Mouse (Mus musculus) cerebellum, adult 11-12 months (tissue): Measurements from ENCODE around the gene Olfr1134.
"Not testable (repeated sequence)": the region's sequence is repeated elsewhere in the genome, so short reads cannot be mapped to it uniquely, and the experiment has no call there.

Source experiments
- DNase-seq: peaks from one replicate; pipeline ENCODE4 v3.0.0; 2022

Olfr1134 gene

DNA sequence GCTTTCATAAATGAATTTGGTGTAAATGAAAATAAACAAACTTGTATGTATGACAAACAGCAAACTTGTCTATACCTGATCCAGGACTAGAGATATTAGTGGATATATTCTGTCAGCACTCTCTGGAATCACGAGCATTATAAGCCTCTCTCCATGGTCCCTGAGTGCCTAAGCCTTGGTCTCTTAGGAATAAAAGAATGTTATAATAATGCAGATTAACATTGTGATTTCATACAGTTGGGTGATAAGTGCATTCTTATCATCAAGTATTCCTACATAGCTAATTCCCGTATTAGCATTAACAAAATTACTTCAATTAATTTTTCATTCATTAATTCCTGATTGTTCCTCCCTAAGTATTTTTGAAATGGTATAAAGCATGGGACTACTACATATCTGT lies at the start of gene Olfr1134:
Gene Olfr1134, minus strand, starts transcription at position 101 of the 400 bp plus-strand sequence.
- DNase-seq = no peak

DNA sequence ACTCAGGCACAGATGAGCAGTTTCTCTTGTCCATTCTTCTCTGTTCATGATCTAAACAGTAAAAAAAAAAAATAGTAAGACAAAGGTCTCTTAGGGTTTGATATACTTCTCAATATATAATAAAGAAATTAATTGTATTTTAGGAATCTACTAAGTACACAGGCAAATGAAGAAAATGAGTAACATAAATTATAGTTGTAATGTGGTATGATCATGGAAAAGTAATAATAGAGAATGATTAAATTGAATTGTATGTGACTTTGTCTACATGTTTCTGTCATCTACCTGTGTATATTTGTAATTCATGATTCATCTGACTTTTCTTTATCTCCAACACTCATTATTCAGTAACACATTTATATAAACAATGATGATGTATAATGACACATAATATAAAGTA lies 35.6 kb upstream of the Olfr1134 start, which contains the start of gene Olfr1136:
Gene Olfr1136, minus strand, starts transcription at position 101 of the 400 bp plus-strand sequence.
- no peak for DNase-seq

DNA sequence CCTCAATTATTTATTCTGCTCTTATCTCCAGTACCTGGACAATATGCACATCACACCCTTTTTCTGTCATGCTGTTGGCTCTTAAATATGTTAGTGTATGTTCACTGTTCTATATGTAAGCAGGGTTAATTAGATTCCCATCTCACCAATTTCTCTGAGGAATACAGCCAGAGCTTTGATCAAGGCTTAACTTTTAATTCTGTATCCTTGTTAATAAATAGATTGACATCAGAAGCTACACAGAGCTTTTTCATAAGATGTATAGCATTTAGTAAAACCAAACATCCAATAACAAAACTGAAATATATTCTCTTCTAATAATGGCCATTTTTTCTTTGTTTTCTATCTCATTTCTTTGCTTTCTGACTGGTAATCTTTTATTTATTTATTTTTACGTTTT lies 15.3 kb upstream of the Olfr1134 start, which contains the start of gene Olfr1135:
Gene Olfr1135, minus strand, starts transcription at position 101 of the 400 bp plus-strand sequence.
- no peak for DNase-seq

DNA sequence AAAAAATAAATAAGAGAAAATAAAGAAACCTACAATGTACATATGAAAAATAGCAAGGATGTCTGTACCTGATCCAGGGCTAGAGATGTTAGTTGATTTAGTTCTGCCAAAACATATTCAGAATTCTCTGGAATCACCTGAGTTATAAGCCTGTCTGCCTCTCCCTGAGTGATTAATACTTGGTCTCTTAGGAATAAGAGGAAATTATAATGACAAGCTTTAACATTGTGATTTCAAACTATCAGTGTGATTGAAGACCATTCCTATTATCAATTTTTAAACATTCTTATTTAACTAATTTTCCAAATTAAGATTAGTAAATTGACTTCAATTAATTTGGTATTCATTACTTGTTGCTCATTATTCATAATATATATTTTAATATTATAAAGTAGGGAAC lies 11.0 kb downstream of the Olfr1134 start, which contains the start of gene Olfr1133:
Gene Olfr1133, minus strand, starts transcription at position 101 of the 400 bp plus-strand sequence.
- DNase-seq = no peak

DNA sequence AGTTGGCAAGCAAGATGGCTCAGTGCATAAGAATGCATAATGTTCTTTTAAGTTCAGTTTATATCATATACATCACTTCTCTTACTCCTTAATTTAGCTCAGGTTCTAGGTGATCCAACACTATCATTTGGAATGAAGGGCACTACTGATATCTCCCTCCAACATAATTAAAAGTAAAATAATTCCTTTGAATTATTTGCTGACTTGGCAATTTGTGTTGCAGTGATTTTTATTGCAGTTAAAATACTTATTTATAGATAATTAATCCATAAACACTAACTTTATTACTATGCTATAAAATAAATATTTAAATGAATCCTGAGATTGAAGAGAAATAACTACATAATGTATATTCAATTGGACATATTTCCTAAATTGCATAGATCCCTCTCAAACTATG lies 15.8 kb downstream of the Olfr1134 start:
- no peak for DNase-seq

DNA sequence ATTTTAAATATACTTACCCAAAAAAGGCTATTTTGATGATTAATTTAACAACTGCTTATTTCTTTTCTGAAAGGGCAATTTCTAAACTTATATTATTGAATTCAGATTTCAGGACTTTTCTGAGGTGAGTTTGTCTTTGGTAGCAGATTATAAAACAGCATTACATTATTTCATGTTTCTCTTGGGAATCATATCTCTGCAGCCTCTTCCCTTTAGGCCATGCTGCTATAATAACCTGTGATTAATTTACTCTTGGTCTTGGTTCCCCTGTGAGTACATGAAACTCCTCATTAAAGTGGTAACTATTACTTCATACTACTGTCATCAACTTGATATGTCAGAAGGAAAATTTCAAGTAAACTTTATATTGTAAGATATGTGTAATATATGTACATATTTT lies 20.8 kb downstream of the Olfr1134 start, which contains the start of gene Olfr1132:
Gene Olfr1132, minus strand, starts transcription at position 101 of the 400 bp plus-strand sequence.
- no peak for DNase-seq

DNA sequence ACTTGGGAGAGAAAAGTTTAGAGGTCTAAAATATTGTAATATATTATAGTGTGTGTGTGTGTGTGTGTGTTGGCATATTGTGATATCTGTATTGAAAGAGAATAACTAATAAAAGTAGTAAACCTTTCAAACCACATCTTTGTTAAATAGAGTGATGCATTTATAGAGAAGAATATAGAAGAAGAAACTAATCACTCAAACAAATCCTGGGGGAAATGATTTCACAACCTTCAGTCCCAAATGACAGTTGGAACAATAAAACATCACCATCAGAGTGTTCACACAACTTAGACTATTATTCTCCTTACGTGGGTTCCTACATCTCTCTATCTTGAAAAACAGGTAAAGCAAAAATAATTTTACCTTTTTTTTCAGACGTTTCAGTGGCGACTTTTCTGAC lies 31.5 kb downstream of the Olfr1134 start, which contains the start of gene Olfr1131:
Gene Olfr1131, plus strand, starts transcription at position 301 of the 400 bp plus-strand sequence.
- no peak for DNase-seq

DNA sequence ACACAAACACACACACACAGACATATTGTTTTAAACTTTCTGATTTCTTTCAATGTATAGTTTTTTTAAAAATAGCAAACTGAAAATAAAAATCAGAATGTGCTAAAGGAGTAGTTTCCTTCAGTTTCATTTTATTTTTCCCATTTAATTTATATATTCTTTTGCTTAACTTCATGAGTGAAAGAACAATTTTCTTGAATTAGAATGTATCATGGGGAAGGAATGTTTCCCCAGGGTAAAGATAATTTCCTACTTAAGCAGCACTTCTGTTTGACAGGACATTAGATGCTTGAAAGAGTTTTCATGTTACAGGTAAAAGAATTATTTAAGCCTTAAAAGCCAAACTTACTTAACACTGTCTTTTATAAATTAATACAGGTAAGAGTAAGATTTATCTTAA lies 52.3 kb downstream of the Olfr1134 start, which contains the start of gene Olfr1130:
Gene Olfr1130, plus strand, starts transcription at position 301 of the 400 bp plus-strand sequence.
- not testable (repeated sequence) for DNase-seq
